Mouse (Mus musculus) right cerebral cortex, postnatal 4 days (tissue): ENCODE measurements around the gene Olfr1396.
"Not testable (repeated sequence)": the region's sequence is repeated elsewhere in the genome, so short reads cannot be mapped to it uniquely, and the experiment has no call there.

Experiments used
- DNase-seq: peaks from one replicate; pipeline ENCODE4 v3.0.0-alpha.2; 2022

Gene Olfr1396

GRCm38 (mm10) chr11:49089735-49090507 lies 24.8 kb downstream of the Olfr1396 start:
- DNase-seq, result no peak

- no peak for DNase-seq
These were observed 25.6 kb downstream of the Olfr1396 start for GRCm38 (mm10) chr11:49088990-49089652.

GRCm38 (mm10) chr11:49087830-49088616 lies 26.7 kb downstream of the Olfr1396 start:
- DNase-seq, result no peak

GRCm38 (mm10) chr11:49086858-49087361 lies 27.8 kb downstream of the Olfr1396 start:
- DNase-seq, result no peak

- DNase-seq, result no peak
These were observed 29.8 kb downstream of the Olfr1396 start for GRCm38 (mm10) chr11:49084875-49085274.

- no peak for DNase-seq
These were observed 30.3 kb downstream of the Olfr1396 start for GRCm38 (mm10) chr11:49084385-49084784.

GRCm38 (mm10) chr11:49083808-49084207 lies 30.9 kb downstream of the Olfr1396 start:
- no peak for DNase-seq

- no peak for DNase-seq
These were observed 31.5 kb downstream of the Olfr1396 start for GRCm38 (mm10) chr11:49083146-49083545.

GRCm38 (mm10) chr11:49081886-49082285 lies 32.8 kb downstream of the Olfr1396 start:
- DNase-seq, result no peak

GRCm38 (mm10) chr11:49081356-49081755 lies 33.3 kb downstream of the Olfr1396 start:
- no peak for DNase-seq

GRCm38 (mm10) chr11:49080636-49081035 lies 34.0 kb downstream of the Olfr1396 start:
- no peak for DNase-seq

- no peak for DNase-seq
These were observed 36.0 kb downstream of the Olfr1396 start for GRCm38 (mm10) chr11:49078719-49079118.

GRCm38 (mm10) chr11:49077012-49077411 lies 37.7 kb downstream of the Olfr1396 start:
- no peak for DNase-seq

- not testable (repeated sequence) for DNase-seq
These were observed 38.5 kb downstream of the Olfr1396 start, which contains the start of gene Ifi47 for GRCm38 (mm10) chr11:49076001-49076757. Gene Ifi47 (plus strand): TSS chr11:49076587.

- DNase-seq, result no peak
These were observed 46.3 kb downstream of the Olfr1396 start for GRCm38 (mm10) chr11:49068358-49068757.

GRCm38 (mm10) chr11:49063713-49064469 lies 50.8 kb downstream of the Olfr1396 start, which contains the start of gene Tgtp2:
Gene Tgtp2 (minus strand): TSS chr11:49064206.
- DNase-seq, result not testable (repeated sequence)

GRCm38 (mm10) chr11:49061865-49062264 lies 52.8 kb downstream of the Olfr1396 start:
- DNase-seq, result not testable (repeated sequence)

GRCm38 (mm10) chr11:49060061-49060460 lies 54.6 kb downstream of the Olfr1396 start:
- DNase-seq, result not testable (repeated sequence)
